Mouse (Mus musculus): ENCODE results near the gene Gm20509. TPM values are rescaled to one million over a fixed set of nuclear protein-coding genes. Genes with fewer than 3 reads are reported as not detected.
A peak's percentile ranks its signal among the peaks of the same experiment; 100 is the strongest.

Gene Gm20509
- polyA plus RNA-seq, 1 experiment from 2014 or later: not detected

DNA sequence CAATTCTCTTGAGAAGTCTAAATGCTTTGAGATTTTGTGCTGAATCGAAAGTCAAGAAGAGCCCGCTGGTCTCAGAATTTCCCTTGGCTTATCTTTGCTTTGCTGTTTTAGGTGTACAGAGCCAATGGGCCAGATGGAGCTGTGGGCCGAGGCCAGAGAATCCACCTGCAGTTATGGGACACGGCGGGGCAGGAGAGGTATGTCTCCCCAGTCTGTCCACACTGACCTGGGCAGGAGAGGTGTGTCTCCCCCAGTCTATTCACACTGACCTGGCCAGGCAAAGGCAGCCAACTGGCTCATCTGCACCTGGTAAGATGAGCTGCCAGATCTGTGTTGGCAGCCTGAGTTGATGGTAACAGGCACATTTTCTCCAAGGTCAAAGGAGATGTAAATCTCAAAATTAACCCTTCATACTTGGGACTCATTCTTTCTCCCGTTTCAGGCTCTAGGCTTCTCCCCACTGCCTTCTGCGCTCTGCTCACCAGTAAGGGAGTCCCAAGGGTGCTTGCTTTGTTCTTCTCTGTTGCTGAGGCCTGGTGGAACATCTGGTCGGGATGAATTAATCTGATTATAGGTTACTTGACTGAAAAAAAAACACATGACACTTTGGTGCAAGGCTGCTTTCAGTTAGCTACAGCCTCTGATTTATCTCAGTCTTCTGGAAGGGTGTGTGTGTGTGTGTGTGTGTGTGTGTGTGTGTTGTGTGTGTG is 19.8 kb upstream of the Gm20509 start:
- H3K9ac ChIP-seq (replicated peaks): no peak overlapping the region
- WGBS: 77% methylated on average over 8 of the region's 8 CpGs
- H3K4me1 ChIP-seq: no peaks in the 10 kb centered on the region
- H3K4me3 ChIP-seq (replicated peaks): no peak overlapping the region
- H3K9me3 ChIP-seq (replicated peaks): no peaks in the 10 kb centered on the region
- no peak overlapping the region for H3K27ac ChIP-seq (replicated peaks)
- H3K27me3 ChIP-seq (replicated peaks): no peaks in the 10 kb centered on the region
- no peaks in the 10 kb centered on the region for H3K36me3 ChIP-seq
- no peak overlapping the region for H3K4me2 ChIP-seq
- ATAC-seq (ENCODE audit: low FRiP score): no peak

DNA sequence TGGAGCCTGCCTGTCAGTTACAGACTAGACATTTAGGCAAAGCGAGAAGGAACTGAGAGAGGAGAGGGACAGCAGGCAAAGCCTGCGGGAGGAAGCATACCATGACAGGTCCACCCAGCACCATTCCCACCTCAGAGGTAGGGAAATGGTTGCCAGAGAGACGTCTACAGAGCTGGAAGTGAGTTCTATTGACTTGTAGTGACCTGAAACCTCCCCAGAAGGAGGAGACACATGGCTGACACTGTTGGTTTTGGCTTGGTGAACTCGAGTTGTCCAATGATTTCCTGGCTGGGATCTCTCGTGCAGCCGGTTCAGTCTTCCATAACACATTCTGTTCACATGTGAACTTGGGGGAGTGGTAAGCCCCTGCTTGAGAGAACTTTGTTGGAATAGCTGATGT is 18.3 kb upstream of the Gm20509 start:
- 78% methylated on average over 6 of the region's 6 CpGs for WGBS
- Histone ChIP-seq H3K36me3 (no peaks in the 10 kb centered on the region), H3K4me1 (no peaks in the 10 kb centered on the region), H3K4me2 (no peak overlapping the region), H3K27me3 (replicated peaks) (no peaks in the 10 kb centered on the region), H3K4me3 (replicated peaks) (no peak overlapping the region), H3K27ac (replicated peaks) (no peak overlapping the region), H3K9ac (replicated peaks) (no peak overlapping the region), H3K9me3 (replicated peaks) (no peaks in the 10 kb centered on the region)
- ATAC-seq (ENCODE audit: low FRiP score): no peak

DNA sequence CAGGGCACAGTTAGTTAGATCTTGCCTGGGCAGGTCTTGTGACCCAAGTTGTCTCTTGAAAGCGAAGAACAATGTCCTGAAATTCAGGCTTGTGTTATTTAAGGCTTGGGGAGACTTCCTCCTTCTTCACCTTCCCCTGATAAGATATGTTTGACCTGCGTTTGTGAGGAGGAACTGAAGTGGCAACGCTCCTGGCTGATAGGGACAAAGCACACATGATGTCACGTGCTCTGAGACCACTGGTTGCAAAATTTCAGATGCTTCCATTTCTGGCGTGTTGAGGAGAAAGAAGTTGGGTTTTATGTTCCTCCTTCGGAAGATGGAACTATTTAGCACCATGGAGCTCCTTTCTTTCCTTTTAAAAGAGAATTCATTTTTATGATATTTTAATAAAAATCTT is 16.4 kb upstream of the Gm20509 start:
- no peaks in the 10 kb centered on the region for H3K27me3 ChIP-seq (replicated peaks)
- H3K9me3 ChIP-seq (replicated peaks): no peaks in the 10 kb centered on the region
- no peak overlapping the region for H3K27ac ChIP-seq (replicated peaks)
- no peak overlapping the region for H3K4me2 ChIP-seq
- no peak overlapping the region for H3K9ac ChIP-seq (replicated peaks)
- ATAC-seq (ENCODE audit: low FRiP score): no peak
- no peaks in the 10 kb centered on the region for H3K36me3 ChIP-seq
- WGBS: 84% methylated on average over 6 of the region's 6 CpGs
- no peak overlapping the region for H3K4me3 ChIP-seq (replicated peaks)
- H3K4me1 ChIP-seq: no peaks in the 10 kb centered on the region

DNA sequence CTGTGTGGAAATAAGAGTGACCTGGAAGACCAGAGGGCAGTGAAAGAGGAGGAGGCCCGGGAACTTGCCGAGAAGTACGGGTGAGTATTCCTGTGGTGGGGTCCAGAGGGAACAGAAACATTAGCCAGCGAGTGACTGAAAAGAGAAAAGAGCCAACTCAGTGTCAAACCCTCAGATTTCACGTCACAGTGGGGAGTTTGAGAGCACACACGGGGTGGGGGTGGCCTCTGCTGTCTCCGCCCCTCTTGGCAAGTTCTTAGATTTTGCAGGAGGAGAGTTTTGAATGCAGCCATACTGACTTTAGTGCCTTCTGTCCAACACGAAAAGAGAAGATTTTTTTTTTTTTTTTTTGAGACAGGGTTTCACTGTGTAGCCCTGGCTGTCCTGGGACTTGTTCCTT is 15.1 kb upstream of the Gm20509 start:
- ATAC-seq (ENCODE audit: low FRiP score): no peak
- Histone ChIP-seq H3K4me2 (no peak overlapping the region), H3K27me3 (replicated peaks) (no peaks in the 10 kb centered on the region), H3K36me3 (no peaks in the 10 kb centered on the region), H3K9me3 (replicated peaks) (no peaks in the 10 kb centered on the region), H3K4me1 (no peaks in the 10 kb centered on the region), H3K9ac (replicated peaks) (no peak overlapping the region), H3K4me3 (replicated peaks) (no peak overlapping the region), H3K27ac (replicated peaks) (no peak overlapping the region)
- WGBS: 72% methylated on average over 8 of the region's 8 CpGs

DNA sequence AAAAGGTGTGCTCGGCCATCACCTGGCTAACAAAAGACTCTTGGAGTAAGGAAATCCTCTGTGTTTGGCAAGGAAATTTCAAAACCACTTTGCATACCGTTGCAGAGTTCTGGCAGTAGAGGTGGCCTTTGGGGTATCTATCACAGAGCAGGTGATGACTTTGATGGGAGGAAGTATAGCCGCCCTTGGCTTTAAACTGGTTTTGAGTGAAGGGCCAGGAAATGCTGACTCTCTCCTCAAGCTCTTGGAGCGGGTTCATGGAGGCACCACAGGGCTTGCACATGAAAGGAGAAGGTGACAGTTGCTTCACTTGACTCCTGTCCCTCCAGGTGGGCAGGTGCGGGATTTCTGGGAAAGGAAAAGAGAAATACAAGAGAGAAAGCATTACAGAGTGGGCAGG is 14.7 kb upstream of the Gm20509 start:
- H3K4me3 ChIP-seq (replicated peaks): no peak overlapping the region
- no peaks in the 10 kb centered on the region for H3K9me3 ChIP-seq (replicated peaks)
- H3K9ac ChIP-seq (replicated peaks): no peak overlapping the region
- H3K4me1 ChIP-seq: no peaks in the 10 kb centered on the region
- 82% methylated on average over 5 of the region's 5 CpGs for WGBS
- no peaks in the 10 kb centered on the region for H3K27me3 ChIP-seq (replicated peaks)
- ATAC-seq (ENCODE audit: low FRiP score): no peak
- H3K4me2 ChIP-seq: no peak overlapping the region
- no peak overlapping the region for H3K27ac ChIP-seq (replicated peaks)
- no peaks in the 10 kb centered on the region for H3K36me3 ChIP-seq

DNA sequence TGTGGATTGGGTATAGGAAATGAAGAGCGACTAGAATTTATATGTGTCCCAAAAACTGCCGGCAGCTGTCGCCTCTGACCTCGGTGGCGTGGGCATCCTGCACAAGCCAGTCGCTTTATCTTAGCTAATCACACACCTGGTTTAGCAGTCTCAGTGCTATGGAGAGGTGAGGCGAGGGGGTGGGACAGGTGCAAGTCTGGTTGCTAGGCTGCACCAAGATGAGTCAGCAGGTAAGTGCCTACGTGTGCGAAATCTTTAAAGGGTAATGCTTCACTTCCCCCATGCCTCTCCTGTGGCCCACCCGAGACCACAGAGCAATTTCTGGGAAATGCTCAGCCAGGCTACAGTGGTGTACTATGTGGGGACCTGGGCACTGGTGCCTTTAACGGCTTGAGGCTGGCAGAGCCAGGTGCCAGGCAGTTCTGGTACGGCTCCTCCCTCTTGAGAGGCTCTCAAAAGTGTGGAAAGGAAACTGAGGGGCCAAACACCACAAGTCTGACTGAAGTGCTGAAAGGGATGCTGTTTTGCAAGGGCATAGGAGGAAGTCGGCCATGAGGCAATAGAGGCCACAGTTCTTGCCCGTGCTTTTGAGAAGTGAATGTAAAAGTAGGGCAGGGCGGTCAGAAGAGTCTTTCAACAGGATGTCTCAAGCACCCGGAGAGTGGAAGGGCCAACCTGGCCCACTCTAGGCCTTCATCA is 12.9 kb upstream of the Gm20509 start:
- no peak overlapping the region for H3K4me2 ChIP-seq
- no peak overlapping the region for H3K4me3 ChIP-seq (replicated peaks)
- H3K36me3 ChIP-seq: no peaks in the 10 kb centered on the region
- no peak overlapping the region for H3K27ac ChIP-seq (replicated peaks)
- WGBS: 77% methylated on average over 16 of the region's 16 CpGs
- H3K4me1 ChIP-seq: no peaks in the 10 kb centered on the region
- H3K9ac ChIP-seq (replicated peaks): no peak overlapping the region
- ATAC-seq (ENCODE audit: low FRiP score): no peak
- H3K27me3 ChIP-seq (replicated peaks): peaks cover 5% of the 10 kb centered on the region
- H3K9me3 ChIP-seq (replicated peaks): no peaks in the 10 kb centered on the region

DNA sequence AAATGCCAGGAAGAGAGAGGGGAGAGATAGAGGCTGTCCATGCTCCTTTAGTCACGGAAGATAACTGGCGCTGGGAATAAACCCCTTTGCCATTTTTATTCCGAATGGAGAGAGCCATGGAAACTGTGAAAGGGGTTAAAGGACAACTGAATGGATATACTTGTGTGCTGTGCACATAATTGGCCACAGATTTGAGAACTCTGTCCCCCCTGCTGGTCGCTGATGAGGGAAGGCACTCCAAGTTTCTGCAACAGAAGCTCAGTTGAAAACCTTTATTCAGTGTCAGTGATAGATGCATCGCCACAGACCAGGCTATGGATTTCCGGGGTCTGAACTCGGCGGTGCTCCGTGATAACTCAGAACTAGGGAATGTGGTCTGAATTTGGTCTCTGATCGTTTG is 12.1 kb upstream of the Gm20509 start:
- H3K4me2 ChIP-seq: no peak overlapping the region
- H3K9me3 ChIP-seq (replicated peaks): no peaks in the 10 kb centered on the region
- H3K27me3 ChIP-seq (replicated peaks): peaks cover 5% of the 10 kb centered on the region
- no peak overlapping the region for H3K9ac ChIP-seq (replicated peaks)
- H3K27ac ChIP-seq (replicated peaks): no peak overlapping the region
- no peak overlapping the region for H3K4me3 ChIP-seq (replicated peaks)
- H3K4me1 ChIP-seq: no peaks in the 10 kb centered on the region
- ATAC-seq (ENCODE audit: low FRiP score): no peak
- WGBS: 74% methylated on average over 10 of the region's 10 CpGs
- no peaks in the 10 kb centered on the region for H3K36me3 ChIP-seq

DNA sequence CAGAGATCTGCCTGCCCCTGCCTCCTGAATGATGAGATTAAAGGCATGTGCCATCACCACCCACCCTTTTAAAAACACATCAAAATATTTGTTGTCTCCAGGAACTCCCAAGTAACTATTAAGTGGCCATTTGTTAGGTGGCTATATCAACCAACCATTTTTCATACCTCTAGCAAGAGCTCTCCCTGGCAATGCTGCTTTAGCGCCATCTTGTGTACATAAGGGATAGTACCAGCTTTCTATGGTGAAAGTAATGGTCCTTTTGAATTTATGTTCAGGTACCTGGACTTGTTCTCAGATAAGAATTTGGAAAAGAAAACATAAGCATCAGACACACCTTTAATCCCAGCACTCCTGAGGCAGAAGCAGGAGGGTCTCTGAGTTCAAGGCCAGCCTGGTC is 10.5 kb upstream of the Gm20509 start:
- 0% methylated on average over 1 of the region's 1 CpGs for WGBS
- no peaks in the 10 kb centered on the region for H3K4me1 ChIP-seq
- no peak overlapping the region for H3K4me3 ChIP-seq (replicated peaks)
- no peak overlapping the region for H3K4me2 ChIP-seq
- no peaks in the 10 kb centered on the region for H3K9me3 ChIP-seq (replicated peaks)
- H3K36me3 ChIP-seq: no peaks in the 10 kb centered on the region
- ATAC-seq (ENCODE audit: low FRiP score): no peak
- H3K9ac ChIP-seq (replicated peaks): no peak overlapping the region
- H3K27ac ChIP-seq (replicated peaks): no peak overlapping the region
- peaks cover 8% of the 10 kb centered on the region for H3K27me3 ChIP-seq (replicated peaks)

DNA sequence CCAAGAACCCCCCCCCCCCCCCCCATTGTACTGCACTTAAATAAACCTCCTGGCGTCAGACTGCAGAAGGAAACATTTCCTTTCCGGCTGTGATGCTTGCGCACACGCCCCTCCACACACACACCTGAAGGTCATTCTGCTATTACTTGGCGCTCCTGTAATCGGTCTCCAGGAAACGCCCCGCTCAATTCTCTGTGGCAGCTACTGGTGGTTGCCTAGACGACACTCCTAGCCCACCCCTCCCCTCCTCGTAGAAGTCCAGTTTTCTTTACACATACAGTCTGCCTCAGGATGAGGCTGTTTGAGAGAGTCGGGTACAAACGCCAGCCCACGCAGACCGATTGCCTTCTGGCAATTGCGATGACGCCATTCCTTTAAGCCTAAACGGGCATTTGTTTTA is 7.7 kb upstream of the Gm20509 start:
- H3K4me1 ChIP-seq: no peaks in the 10 kb centered on the region
- H3K9ac ChIP-seq (replicated peaks): no peak overlapping the region
- H3K4me3 ChIP-seq (replicated peaks): no peak overlapping the region
- WGBS: 32% methylated on average over 17 of the region's 17 CpGs
- ATAC-seq (ENCODE audit: low FRiP score): peak; percentile 75
- H3K36me3 ChIP-seq: no peaks in the 10 kb centered on the region
- peaks cover 8% of the 10 kb centered on the region for H3K27me3 ChIP-seq (replicated peaks)
- peak overlapping the region; percentile 31 for H3K4me2 ChIP-seq
- no peak overlapping the region for H3K27ac ChIP-seq (replicated peaks)
- no peaks in the 10 kb centered on the region for H3K9me3 ChIP-seq (replicated peaks)

DNA sequence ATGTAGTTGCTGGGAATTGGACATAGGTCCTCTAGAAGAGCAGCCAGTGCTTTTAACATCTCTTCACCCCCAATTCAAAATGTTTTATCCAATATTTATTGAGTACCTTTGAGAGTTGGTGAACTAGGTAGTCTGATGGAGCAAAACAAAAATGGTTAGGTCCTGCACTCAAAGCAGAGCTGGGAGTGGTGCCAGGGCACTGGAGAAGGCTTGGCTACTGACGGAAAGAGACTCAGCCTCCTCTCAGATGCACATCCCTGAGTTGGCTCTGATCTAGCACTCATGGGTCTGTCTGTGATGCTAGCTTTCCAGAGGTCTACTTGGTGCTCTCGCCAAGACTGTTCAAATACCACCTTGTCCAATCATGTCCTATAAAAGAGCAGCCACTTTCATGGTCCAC is 4.4 kb upstream of the Gm20509 start:
- Histone ChIP-seq H3K9ac (replicated peaks) (no peak overlapping the region), H3K36me3 (no peaks in the 10 kb centered on the region), H3K27me3 (replicated peaks) (peaks cover 21% of the 10 kb centered on the region), H3K4me3 (replicated peaks) (no peak overlapping the region), H3K27ac (replicated peaks) (no peak overlapping the region), H3K9me3 (replicated peaks) (no peaks in the 10 kb centered on the region), H3K4me2 (no peak overlapping the region), H3K4me1 (no peaks in the 10 kb centered on the region)
- no peak for ATAC-seq (ENCODE audit: low FRiP score)
- WGBS: 81% methylated on average over 2 of the region's 2 CpGs

DNA sequence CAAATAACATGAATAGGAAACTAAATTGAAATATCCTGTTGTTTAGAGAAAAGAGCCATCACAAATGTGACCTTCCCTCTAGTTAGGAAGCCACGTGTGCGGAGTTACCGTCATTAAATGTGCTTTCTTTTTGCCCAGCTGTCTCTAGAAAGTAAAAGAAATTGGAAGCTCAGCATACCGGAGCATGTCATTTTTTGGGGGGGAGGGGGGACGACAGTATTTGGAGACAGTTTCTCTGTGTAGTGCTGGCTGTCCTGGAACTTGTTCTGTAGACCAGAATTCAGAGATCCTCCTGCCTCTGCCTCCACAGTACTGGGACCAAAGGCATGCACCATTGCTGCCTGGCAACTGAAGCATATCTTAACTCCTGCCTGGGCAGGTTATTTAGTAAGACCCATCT is 734 bp upstream of the Gm20509 start, which contains the start of gene Khdc3:
Khdc3 (plus strand) TSS at position 301 of the 400 bp plus-strand sequence.
- Histone ChIP-seq H3K4me1 (peaks cover 8% of the 10 kb centered on the region), H3K27me3 (replicated peaks) (peaks cover 42% of the 10 kb centered on the region), H3K4me3 (replicated peaks) (no peak within 1 kb of the TSS), H3K36me3 (no peaks in the 10 kb centered on the region), H3K9me3 (replicated peaks) (no peaks in the 10 kb centered on the region), H3K27ac (replicated peaks) (no peak within 1 kb of the TSS), H3K9ac (replicated peaks) (no peak within 1 kb of the TSS), H3K4me2 (no peak within 1 kb of the TSS)
- no peak for ATAC-seq (ENCODE audit: low FRiP score)
- 89% methylated on average over 5 of the region's 5 CpGs for WGBS

DNA sequence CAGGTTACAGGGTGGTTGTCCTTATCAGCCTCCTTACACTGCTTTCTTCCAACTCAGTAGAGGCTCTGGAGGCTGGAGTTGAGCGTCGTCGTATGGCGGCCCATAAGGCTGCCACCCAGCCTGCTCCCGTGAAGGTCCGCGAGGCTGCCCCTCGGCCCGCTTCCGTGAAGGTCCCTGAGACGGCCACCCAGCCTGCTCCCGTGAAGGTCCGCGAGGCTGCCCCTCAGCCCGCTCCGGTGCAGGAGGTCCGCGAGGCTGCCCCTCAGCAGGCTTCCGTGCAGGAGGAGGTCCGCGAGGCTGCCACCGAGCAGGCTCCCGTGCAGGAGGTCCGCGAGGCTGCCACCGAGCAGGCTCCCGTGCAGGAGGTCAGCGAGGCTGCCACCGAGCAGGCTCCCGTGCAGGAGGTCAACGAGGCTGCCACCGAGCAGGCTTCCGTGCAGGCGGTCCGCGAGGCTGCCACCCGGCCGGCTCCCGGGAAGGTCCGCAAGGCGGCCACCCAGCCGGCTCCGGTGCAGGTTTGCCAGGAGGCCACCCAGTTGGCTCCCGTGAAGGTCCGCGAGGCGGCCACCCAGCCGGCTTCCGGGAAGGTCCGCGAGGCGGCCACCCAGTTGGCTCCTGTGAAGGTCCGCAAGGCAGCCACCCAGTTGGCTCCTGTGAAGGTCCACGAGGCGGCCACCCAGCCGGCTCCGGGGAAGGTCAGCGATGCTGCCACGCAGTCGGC is 1.0 kb downstream of the Gm20509 start:
- no peak overlapping the region for H3K27ac ChIP-seq (replicated peaks)
- H3K4me3 ChIP-seq (replicated peaks): peak overlapping the region; percentile 43
- H3K9me3 ChIP-seq (replicated peaks): no peaks in the 10 kb centered on the region
- ATAC-seq (ENCODE audit: low FRiP score): 0 out of 2 replicates have a peak, but pooled peaks have one; percentile 38
- 5% methylated on average over 60 of the region's 60 CpGs for WGBS
- H3K4me1 ChIP-seq: peaks cover 8% of the 10 kb centered on the region
- H3K27me3 ChIP-seq (replicated peaks): peaks cover 46% of the 10 kb centered on the region
- H3K4me2 ChIP-seq: peak overlapping the region; percentile 71
- peak overlapping the region; percentile 45 for H3K9ac ChIP-seq (replicated peaks)
- no peaks in the 10 kb centered on the region for H3K36me3 ChIP-seq
